In genomic region chr13:32008116-32008641, GRCm38 (mm10) we compare ENCODE assay signal across 8 mouse cellular contexts.
A peak's percentile ranks its signal among the peaks of the same experiment; 100 is the strongest.
DNase-seq lines count a peak whose midpoint lies in the region; ATAC-seq lines count a peak whose summit lies in the region.

No protein-coding gene starts in this region.

- no peak overlapping the region for H3K9ac ChIP-seq in forebrain, embryonic 11.5 days (ENCODE audit: low read length)
- no peak overlapping the region for H3K9ac ChIP-seq in lung, embryonic 16.5 days (ENCODE audit: low read length)
- peak overlapping the region; percentile 56; the same call in 1 of the 2 replicates for H3K9ac ChIP-seq in heart, embryonic 13.5 days
- H3K9ac ChIP-seq in neural tube, embryonic 15.5 days (replicated peaks): no peak overlapping the region
- H3K9ac ChIP-seq in forebrain, embryonic 16.5 days (replicated peaks; ENCODE audit: low read depth, low read length): no peak overlapping the region

- H3K4me3 ChIP-seq in forebrain, embryonic 10.5 days: no peak overlapping the region
- no peak overlapping the region for H3K4me3 ChIP-seq in forebrain, embryonic 11.5 days (ENCODE audit: low read depth, low read length)
- H3K4me3 ChIP-seq in lung, embryonic 16.5 days (ENCODE audit: low read length): no peak overlapping the region
- no peak overlapping the region for H3K4me3 ChIP-seq in heart, embryonic 13.5 days
- H3K4me3 ChIP-seq in neural tube, embryonic 15.5 days (replicated peaks): no peak overlapping the region
- no peak overlapping the region for H3K4me3 ChIP-seq in forebrain, embryonic 16.5 days (replicated peaks; ENCODE audit: low read length)

- peaks cover 19% of the 10 kb centered on the region; the same call in 1 of the 2 replicates for H3K4me1 ChIP-seq in forebrain, embryonic 10.5 days
- no peaks in the 10 kb centered on the region for H3K4me1 ChIP-seq in forebrain, embryonic 11.5 days (replicated peaks; ENCODE audit: control insufficient read depth, insufficient read depth, low read length)
- H3K4me1 ChIP-seq in lung, embryonic 16.5 days (replicated peaks; ENCODE audit: control insufficient read depth, insufficient read depth, low read length): peaks cover 2% of the 10 kb centered on the region; the same call in 1 of the 2 replicates
- H3K4me1 ChIP-seq in heart, embryonic 13.5 days: peaks cover 24% of the 10 kb centered on the region
- H3K4me1 ChIP-seq in neural tube, embryonic 15.5 days: 0 out of 2 replicates have a peak, but pooled peaks cover 3% of the 10 kb centered on the region
- H3K4me1 ChIP-seq in forebrain, embryonic 16.5 days (replicated peaks; ENCODE audit: control insufficient read depth, insufficient read depth, low read length): no peaks in the 10 kb centered on the region

- no peak for DNase-seq in forebrain, embryonic 10.5 days (ENCODE audit: extremely low spot score, low spot score)
- no peak for DNase-seq in forebrain, embryonic 11.5 days (ENCODE audit: low spot score)
- DNase-seq in lung, postnatal 4 days: no peak
- no peak for DNase-seq in thymus, postnatal 0 days (ENCODE audit: low spot score)

- H3K9me3 ChIP-seq in forebrain, embryonic 10.5 days: no peaks in the 10 kb centered on the region
- H3K9me3 ChIP-seq in forebrain, embryonic 11.5 days (ENCODE audit: control insufficient read depth, low read length): no peaks in the 10 kb centered on the region
- no peaks in the 10 kb centered on the region for H3K9me3 ChIP-seq in lung, embryonic 16.5 days (ENCODE audit: control insufficient read depth, low read length)
- H3K9me3 ChIP-seq in heart, embryonic 13.5 days: no peaks in the 10 kb centered on the region
- H3K9me3 ChIP-seq in neural tube, embryonic 15.5 days (replicated peaks): no peaks in the 10 kb centered on the region
- no peaks in the 10 kb centered on the region for H3K9me3 ChIP-seq in forebrain, embryonic 16.5 days (ENCODE audit: control insufficient read depth, low read length)

- 56% methylated on average over 7 of the region's 7 CpGs for WGBS in forebrain, embryonic 10.5 days
- 62% methylated on average over 7 of the region's 7 CpGs for WGBS in forebrain, embryonic 11.5 days
- 22% methylated on average over 7 of the region's 7 CpGs for WGBS in lung, embryonic 16.5 days
- 40% methylated on average over 7 of the region's 7 CpGs for WGBS in heart, embryonic 13.5 days
- WGBS in neural tube, embryonic 15.5 days: 62% methylated on average over 7 of the region's 7 CpGs
- WGBS in forebrain, embryonic 16.5 days: 58% methylated on average over 7 of the region's 7 CpGs

- H3K4me2 ChIP-seq in forebrain, embryonic 11.5 days (ENCODE audit: low read depth, low read length, severe bottlenecking): no peak overlapping the region
- H3K4me2 ChIP-seq in lung, embryonic 16.5 days (ENCODE audit: low read depth, low read length): peak overlapping the region; percentile 30; the same call in 1 of the 2 replicates
- peak overlapping the region; percentile 50 for H3K4me2 ChIP-seq in heart, embryonic 13.5 days
- peak overlapping the region; percentile 4; the same call in 1 of the 2 replicates for H3K4me2 ChIP-seq in neural tube, embryonic 15.5 days
- no peak overlapping the region for H3K4me2 ChIP-seq in forebrain, embryonic 16.5 days (ENCODE audit: low read length)

- H3K36me3 ChIP-seq in forebrain, embryonic 10.5 days (replicated peaks): no peaks in the 10 kb centered on the region
- no peaks in the 10 kb centered on the region for H3K36me3 ChIP-seq in forebrain, embryonic 11.5 days (ENCODE audit: control insufficient read depth, insufficient read depth, low read length)
- no peaks in the 10 kb centered on the region for H3K36me3 ChIP-seq in lung, embryonic 16.5 days (ENCODE audit: control insufficient read depth, insufficient read depth, low read length)
- H3K36me3 ChIP-seq in heart, embryonic 13.5 days: no peaks in the 10 kb centered on the region
- no peaks in the 10 kb centered on the region for H3K36me3 ChIP-seq in neural tube, embryonic 15.5 days
- H3K36me3 ChIP-seq in forebrain, embryonic 16.5 days (ENCODE audit: control insufficient read depth, insufficient read depth): no peaks in the 10 kb centered on the region

- ATAC-seq in forebrain, embryonic 11.5 days (replicated peaks; ENCODE audit: low FRiP score): no peak
- peak; percentile 41; the same call in 1 of the 2 replicates for ATAC-seq in lung, embryonic 16.5 days (ENCODE audit: low read depth)
- ATAC-seq in heart, embryonic 13.5 days (ENCODE audit: extremely low read depth, insufficient number of reproducible peaks, low FRiP score, low TSS enrichment): no peak
- ATAC-seq in neural tube, embryonic 15.5 days (ENCODE audit: low FRiP score): no peak
- no peak for ATAC-seq in forebrain, embryonic 16.5 days

- H3K27me3 ChIP-seq in forebrain, embryonic 10.5 days (ENCODE audit: poor library complexity, severe bottlenecking): no peaks in the 10 kb centered on the region
- H3K27me3 ChIP-seq in forebrain, embryonic 11.5 days (ENCODE audit: control insufficient read depth, insufficient read depth, low read length): no peaks in the 10 kb centered on the region
- H3K27me3 ChIP-seq in lung, embryonic 16.5 days (ENCODE audit: control insufficient read depth, insufficient read depth, low read depth, low read length): no peaks in the 10 kb centered on the region
- no peaks in the 10 kb centered on the region for H3K27me3 ChIP-seq in heart, embryonic 13.5 days (replicated peaks)
- no peaks in the 10 kb centered on the region for H3K27me3 ChIP-seq in neural tube, embryonic 15.5 days (replicated peaks)
- H3K27me3 ChIP-seq in forebrain, embryonic 16.5 days (replicated peaks; ENCODE audit: control insufficient read depth, insufficient read depth, low read length): no peaks in the 10 kb centered on the region

- peak overlapping the region; percentile 60 for H3K27ac ChIP-seq in forebrain, embryonic 10.5 days
- no peak overlapping the region for H3K27ac ChIP-seq in forebrain, embryonic 11.5 days (ENCODE audit: low read depth, low read length)
- H3K27ac ChIP-seq in lung, embryonic 16.5 days (ENCODE audit: low read length): no peak overlapping the region; the same call in 1 of the 2 replicates
- H3K27ac ChIP-seq in heart, embryonic 13.5 days (replicated peaks): peak overlapping the region; percentile 59; the same call in 1 of the 2 replicates
- no peak overlapping the region; the same call in 1 of the 2 replicates for H3K27ac ChIP-seq in neural tube, embryonic 15.5 days (replicated peaks)
- no peak overlapping the region for H3K27ac ChIP-seq in forebrain, embryonic 16.5 days (ENCODE audit: low read length)

Comparison
In these comparisons a context has a peak if more than half of its experiments do, and no peak if none do; other contexts are left out.
1. H3K27ac ChIP-seq: peak in forebrain, embryonic 10.5 days (single experiment) and heart, embryonic 13.5 days (single experiment); none in forebrain, embryonic 11.5 days (single experiment), lung, embryonic 16.5 days (single experiment), neural tube, embryonic 15.5 days (single experiment) and forebrain, embryonic 16.5 days (single experiment).
2. H3K4me2 ChIP-seq: peak in lung, embryonic 16.5 days (single experiment), heart, embryonic 13.5 days (single experiment) and neural tube, embryonic 15.5 days (single experiment); none in forebrain, embryonic 11.5 days (single experiment) and forebrain, embryonic 16.5 days (single experiment).